Mouse (Mus musculus) adrenal gland, adult 10 weeks (tissue): ENCODE measurements around the gene Ctsg. TPM values are rescaled to one million over a fixed set of nuclear protein-coding genes. Genes with fewer than 3 reads are reported as not detected.

Experiments used
- polyA plus RNA-seq: library from polyadenylated mRNA; stranded (reverse); fragments of 350-450 nt; fragmentation: Illumina TruSeq; extraction: RNeasy Lipid Tissue Mini Kit (QIAGEN cat#74804); gene quantifications from one replicate; pipeline ENCODE4 v1.2.3, GENCODE M21; 2014; ENCODE audit warnings: low read depth, low replicate concordance

The Ctsg gene
- polyA plus RNA-seq = not detected

GRCm38 (mm10) chr14:56102386-56102785 lies at the start of gene Ctsg:
TSS of gene Ctsg (minus strand) at chr14:56102574.

DNA sequence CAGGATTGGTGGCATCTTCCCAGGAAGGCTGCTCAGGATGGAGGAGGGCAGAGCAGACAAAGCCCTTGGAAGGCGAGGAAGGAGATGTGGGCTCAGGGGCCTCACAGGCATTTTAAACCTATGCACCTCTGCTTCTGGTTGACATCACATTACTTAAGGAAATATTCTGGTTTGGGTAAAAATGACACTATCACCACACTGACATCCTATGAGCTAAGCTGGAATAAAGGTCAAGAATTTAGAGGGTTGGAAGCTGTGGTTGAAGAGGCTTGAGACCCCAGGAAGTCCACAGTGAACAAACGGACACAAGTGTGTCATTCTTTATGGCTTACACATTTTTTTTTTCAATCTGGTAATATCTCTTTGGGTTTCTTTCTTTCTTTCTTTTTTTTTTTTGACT lies 30.1 kb upstream of the Ctsg start, which contains the start of gene Gzmd:
TSS of gene Gzmd (minus strand) at position 101 of the 400 bp plus-strand sequence.

GRCm38 (mm10) chr14:56120525-56120924 lies 18.2 kb upstream of the Ctsg start, which contains the start of gene Gzme:
TSS of gene Gzme (minus strand) at chr14:56120625.

DNA sequence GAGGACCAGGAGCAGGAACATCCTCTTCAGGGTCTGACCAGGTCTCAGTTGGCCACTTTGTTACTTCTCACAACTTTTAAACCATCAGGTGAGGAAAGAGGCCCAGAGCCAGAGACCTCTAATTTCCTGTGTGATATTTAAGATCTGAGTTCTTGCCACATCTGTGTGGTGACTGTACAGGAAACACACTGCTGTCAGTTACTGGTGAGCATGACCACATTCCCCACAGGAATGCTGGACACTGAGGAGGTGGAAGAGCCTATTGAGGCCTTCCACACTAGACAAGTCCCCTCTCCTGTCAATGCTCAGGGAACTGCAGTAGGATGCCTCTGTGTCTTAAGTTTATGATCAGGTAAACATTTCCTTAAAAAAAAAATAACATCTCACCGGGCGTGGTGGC lies 17.2 kb downstream of the Ctsg start, which contains the start of gene Mcpt8:
TSS of gene Mcpt8 (minus strand) at position 107 of the 400 bp plus-strand sequence.

GRCm38 (mm10) chr14:56062213-56062612 lies 40.2 kb downstream of the Ctsg start, which contains the start of gene Mcpt4:
TSS of gene Mcpt4 (minus strand) at chr14:56062313.

Other genes starting within 250 kb of the Ctsg start
- gene Nynrin, start 248.6 kb downstream of the Ctsg start, polyA plus RNA-seq = 0.41 TPM
- not detected for gene Cbln3, start 218.2 kb downstream of the Ctsg start, polyA plus RNA-seq
- 9.7 TPM for gene Khnyn, start 217.6 kb downstream of the Ctsg start, polyA plus RNA-seq
- gene Sdr39u1, start 202.3 kb downstream of the Ctsg start, polyA plus RNA-seq = 16.7 TPM
- 2.0 TPM for gene Cma1, start 157.9 kb downstream of the Ctsg start, polyA plus RNA-seq
- gene Cma2, start 151.6 kb downstream of the Ctsg start, polyA plus RNA-seq = not detected
- not detected for gene Mcpt1, start 84.6 kb downstream of the Ctsg start, polyA plus RNA-seq
- gene Mcpt9, start 72.1 kb downstream of the Ctsg start, polyA plus RNA-seq = not detected
- gene Mcpt2, start 60.5 kb downstream of the Ctsg start, polyA plus RNA-seq = 0.58 TPM
- gene Mcpt4, start 40.3 kb downstream of the Ctsg start, polyA plus RNA-seq = 3.4 TPM
- gene Mcpt8, start 17.3 kb downstream of the Ctsg start, polyA plus RNA-seq = not detected
- not detected for gene Gzme, start 18.1 kb upstream of the Ctsg start, polyA plus RNA-seq
- gene Gzmd, start 30.0 kb upstream of the Ctsg start, polyA plus RNA-seq = not detected
- gene Gzmg, start 57.0 kb upstream of the Ctsg start, polyA plus RNA-seq = not detected
- not detected for gene Gzmn, start 72.0 kb upstream of the Ctsg start, polyA plus RNA-seq
- not detected for gene Gzmf, start 108.8 kb upstream of the Ctsg start, polyA plus RNA-seq
- gene Gzmc, start 132.1 kb upstream of the Ctsg start, polyA plus RNA-seq = not detected
- gene Gzmb, start 159.7 kb upstream of the Ctsg start, polyA plus RNA-seq = 1.1 TPM